Mouse (Mus musculus) c-Kit-positive CD71-positive TER-119-positive erythroid progenitor cells, embryonic 14.5 days (primary cell): ENCODE results near the gene Wdr93.
A peak's percentile ranks its signal among the peaks of the same experiment; 100 is the strongest.
"Not testable (repeated sequence)": the region's sequence is repeated elsewhere in the genome, so short reads cannot be mapped to it uniquely, and the experiment has no call there.

Experiments used
- DNase-seq: peaks from one replicate; pipeline ENCODE4 v3.0.0-alpha.2; 2013; ENCODE audit warnings: low spot score

The Wdr93 gene

GRCm38 (mm10) chr7:79749511-79749910 lies 6.5 kb downstream of the Wdr93 start:
- DNase-seq, result no peak

GRCm38 (mm10) chr7:79756334-79756733 lies 13.4 kb downstream of the Wdr93 start:
- no peak for DNase-seq

DNA sequence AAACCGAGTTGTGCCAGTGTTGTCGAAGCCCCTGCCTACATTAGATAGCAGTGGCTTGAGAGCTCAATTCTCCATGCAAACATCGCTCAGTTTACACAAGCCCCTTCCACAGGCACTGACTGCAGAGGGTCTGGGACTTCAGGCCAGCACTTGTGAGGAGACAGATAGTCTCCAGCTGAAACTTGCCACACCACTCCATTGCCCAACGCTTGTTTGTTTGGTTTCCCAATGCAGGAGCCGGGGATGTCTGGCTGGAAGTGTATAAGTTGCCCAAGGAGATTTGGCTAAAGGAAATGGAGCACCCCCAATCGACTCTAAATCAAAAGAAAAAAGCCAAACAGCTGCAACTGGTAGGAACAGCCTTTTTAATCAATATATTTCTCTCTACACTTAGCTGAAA lies 15.2 kb downstream of the Wdr93 start:
- no peak for DNase-seq

GRCm38 (mm10) chr7:79759766-79760165 lies 16.8 kb downstream of the Wdr93 start:
- no peak for DNase-seq

- no peak for DNase-seq
Measured at GRCm38 (mm10) chr7:79761124-79761876, 18.3 kb downstream of the Wdr93 start.

GRCm38 (mm10) chr7:79762106-79762505 lies 19.1 kb downstream of the Wdr93 start:
- no peak for DNase-seq

GRCm38 (mm10) chr7:79765991-79766390 lies 23.0 kb downstream of the Wdr93 start:
- DNase-seq, result no peak

- no peak for DNase-seq
Measured at GRCm38 (mm10) chr7:79769664-79770063, 26.7 kb downstream of the Wdr93 start.

DNA sequence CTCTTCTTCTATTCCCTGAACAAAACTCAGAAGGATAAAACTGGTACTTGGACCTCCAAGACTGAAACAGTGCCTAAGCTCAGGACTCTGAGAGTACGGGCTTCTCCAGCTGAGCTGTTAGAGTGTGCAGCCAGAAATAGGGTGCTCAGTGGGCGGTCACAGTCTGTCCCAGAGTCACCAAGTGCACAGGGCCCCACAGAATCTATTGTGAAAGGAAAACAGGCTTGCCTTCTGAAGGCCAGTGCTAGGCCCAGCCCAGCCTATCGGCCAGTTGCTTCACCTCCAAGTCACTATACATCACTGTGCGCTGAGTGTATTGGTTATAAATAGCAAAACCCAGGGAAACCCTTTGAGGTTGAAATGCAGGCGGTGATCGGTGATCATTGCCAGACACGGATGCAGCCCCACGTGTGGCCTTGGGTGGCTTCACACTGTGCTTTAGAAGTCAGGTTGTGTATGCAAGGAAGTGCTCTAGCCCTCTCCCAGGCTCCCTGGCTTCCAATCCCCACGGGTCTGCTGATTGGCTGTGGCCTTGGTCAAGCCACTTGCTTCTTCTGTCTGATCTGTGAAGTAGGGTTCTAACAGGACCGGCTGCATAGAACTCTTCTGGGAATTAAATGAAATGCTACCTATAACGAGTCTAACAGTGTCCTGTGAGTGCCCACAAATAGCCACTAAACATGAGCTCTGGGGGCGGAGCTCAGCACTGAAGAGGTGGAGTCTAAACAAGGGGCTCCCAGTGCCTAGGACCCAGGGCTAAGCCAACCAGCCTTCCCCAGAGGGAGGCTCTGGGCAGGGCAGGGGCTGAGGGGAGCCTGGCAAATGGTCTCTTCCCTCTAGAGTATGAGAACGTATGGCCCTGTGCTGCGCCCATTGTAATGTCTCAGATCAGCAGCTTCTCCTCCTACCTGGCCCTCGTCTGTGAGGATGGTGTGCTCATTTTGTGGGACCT lies 28.9 kb downstream of the Wdr93 start:
- DNase-seq, result no peak

GRCm38 (mm10) chr7:79780647-79781626 lies 38.0 kb downstream of the Wdr93 start:
- DNase-seq, result peak; percentile 62

DNA sequence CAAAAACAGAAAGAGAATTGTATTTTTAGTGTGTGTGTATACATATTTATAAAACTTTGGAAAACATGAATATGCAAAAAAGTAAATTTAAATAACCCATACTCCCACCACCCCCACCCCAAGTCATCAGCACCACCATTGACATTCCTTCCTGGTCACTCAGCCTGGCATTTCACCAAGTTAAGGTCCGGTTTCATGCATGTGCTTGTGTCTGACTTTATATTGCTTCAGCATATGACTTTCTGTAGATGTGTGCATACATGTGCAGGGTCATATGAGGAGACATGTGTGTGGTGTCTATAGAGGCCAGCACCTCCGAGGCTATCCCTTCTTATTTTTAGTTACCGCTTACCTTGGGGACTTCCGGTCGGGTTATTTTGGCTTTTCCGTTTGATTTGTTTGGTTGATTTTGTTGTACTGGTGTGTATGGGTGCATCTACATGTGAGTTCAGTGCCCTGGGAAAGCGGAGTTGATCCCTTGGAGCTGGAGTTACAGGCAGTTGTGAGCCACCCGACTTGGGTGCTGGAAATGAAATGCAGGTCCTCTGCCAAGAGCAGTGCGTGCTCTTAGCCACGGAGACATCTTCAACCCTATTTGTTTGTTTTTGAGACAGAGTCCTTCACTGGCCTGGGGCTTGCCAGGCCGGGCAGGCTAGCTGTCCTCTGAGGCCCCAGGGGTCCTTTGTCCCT lies 39.0 kb downstream of the Wdr93 start:
- DNase-seq, result no peak

DNA sequence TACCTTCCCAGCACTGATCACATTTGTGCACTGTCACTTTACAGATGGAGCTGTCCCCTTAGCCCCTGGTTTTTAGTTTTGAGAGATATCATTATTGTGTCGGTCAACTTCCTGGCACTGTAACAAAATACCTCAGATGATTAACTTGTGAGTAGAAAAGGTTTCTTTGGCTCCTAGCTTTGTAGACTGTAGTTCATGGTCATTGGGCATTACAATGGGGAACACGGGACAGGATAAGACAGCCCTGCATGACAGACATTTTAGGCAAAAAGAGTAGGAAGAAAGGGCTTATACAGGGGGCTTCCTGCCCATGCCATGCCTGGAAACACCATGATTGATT lies 39.5 kb downstream of the Wdr93 start:
- no peak for DNase-seq

- peak; percentile 47 for DNase-seq
Measured at GRCm38 (mm10) chr7:79786295-79786694, 43.3 kb downstream of the Wdr93 start.

DNA sequence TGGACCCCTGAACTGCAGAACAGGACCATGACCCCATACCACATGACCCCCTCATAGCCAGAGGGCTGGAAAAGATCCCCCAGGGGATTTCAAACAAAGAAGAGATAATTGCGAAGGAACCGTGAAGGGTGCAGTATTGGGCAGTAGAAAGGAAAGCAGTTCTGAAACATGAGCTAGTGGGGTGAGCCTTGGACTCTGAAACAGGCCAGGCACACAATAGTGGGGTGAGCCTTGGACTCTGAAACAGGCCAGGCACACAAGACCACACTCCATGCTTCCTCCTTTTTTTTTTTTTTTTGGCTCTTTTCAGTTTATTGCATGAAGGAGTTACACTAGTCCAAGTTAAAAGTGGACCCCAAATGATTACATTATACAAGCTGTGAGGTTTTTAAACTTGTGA lies 46.8 kb downstream of the Wdr93 start:
- DNase-seq, result not testable (repeated sequence)

- DNase-seq, result no peak
Measured at GRCm38 (mm10) chr7:79792635-79793421, 49.9 kb downstream of the Wdr93 start.

- no peak for DNase-seq
Measured at GRCm38 (mm10) chr7:79793688-79794087, 50.7 kb downstream of the Wdr93 start, which contains the start of gene Mesp1. TSS of gene Mesp1 (minus strand) at chr7:79793788.

- no peak for DNase-seq
Measured at GRCm38 (mm10) chr7:79798606-79799005, 55.6 kb downstream of the Wdr93 start.

- DNase-seq, result peak; percentile 35
Measured at GRCm38 (mm10) chr7:79799048-79799447, 56.1 kb downstream of the Wdr93 start.

- DNase-seq, result no peak
Measured at GRCm38 (mm10) chr7:79799506-79799905, 56.5 kb downstream of the Wdr93 start.

- no peak for DNase-seq
Measured at GRCm38 (mm10) chr7:79800336-79800735, 57.4 kb downstream of the Wdr93 start.
